Mouse (Mus musculus) kidney, embryonic 15.5 days (tissue): Measurements from ENCODE around the gene Tent5c. TPM values are rescaled to one million over a fixed set of nuclear protein-coding genes. Genes with fewer than 3 reads are reported as not detected.

ENCODE experiments used
- ATAC-seq: fragments of 200-750 bp; cut with Nextera tagmentation; replicated peaks from 2 replicates; pipeline ENCODE4 v1.8.0; 2017; ENCODE audit warnings: moderate TSS enrichment; ENCODE audit not compliant: low FRiP score
- H3K27ac ChIP-seq: fragments of 300-500 bp; sonication (generic); 2 replicates; pipeline ENCODE4 v1.5.1; 2015; ENCODE audit warnings: mild to moderate bottlenecking, inconsistent platforms
- H3K27me3 ChIP-seq: fragments of 300-500 bp; sonication (generic); 2 replicates; pipeline ENCODE4 v1.6.1; 2015; ENCODE audit warnings: inconsistent platforms
- H3K36me3 ChIP-seq: fragments of 300-500 bp; sonication (generic); 2 replicates; pipeline ENCODE4 v1.6.1; 2015; ENCODE audit warnings: inconsistent platforms
- H3K4me1 ChIP-seq: fragments of 300-500 bp; sonication (generic); 2 replicates; pipeline ENCODE4 v1.6.1; 2015; ENCODE audit warnings: inconsistent platforms
- H3K4me2 ChIP-seq: fragments of 300-500 bp; sonication (generic); 2 replicates; pipeline ENCODE4 v1.6.1; 2015; ENCODE audit warnings: moderate library complexity, mild to moderate bottlenecking, inconsistent platforms
- H3K4me3 ChIP-seq: fragments of 300-500 bp; sonication (generic); replicated peaks from 2 replicates; pipeline ENCODE4 v1.5.1; 2015; ENCODE audit warnings: mild to moderate bottlenecking, inconsistent platforms
- H3K9ac ChIP-seq: fragments of 300-500 bp; sonication (generic); 2 replicates; pipeline ENCODE4 v1.6.1; 2015; ENCODE audit warnings: mild to moderate bottlenecking, inconsistent platforms
- H3K9me3 ChIP-seq: fragments of 300-500 bp; sonication (generic); replicated peaks from 2 replicates; pipeline ENCODE4 v1.6.1; 2016; ENCODE audit warnings: inconsistent platforms
- WGBS: fragments of 180-500 bp; shearing (Covaris S2); methylation state at CpG from one replicate; pipeline ENCODE4 v1.1.7; 2015; ENCODE audit warnings: mixed read lengths; 5-methylcytosine and 5-hydroxymethylcytosine counted together
- polyA plus RNA-seq: library from polyadenylated mRNA; unstranded; fragments of >200 nt; fragmentation: Nextera tagmentation; extraction: Ambion mirVana; gene quantifications from 2 replicates; pipeline ENCODE4 v1.2.1, GENCODE M21; 2015

The Tent5c gene
- 7.3 and 9.4 TPM in 2 replicates for polyA plus RNA-seq

DNA sequence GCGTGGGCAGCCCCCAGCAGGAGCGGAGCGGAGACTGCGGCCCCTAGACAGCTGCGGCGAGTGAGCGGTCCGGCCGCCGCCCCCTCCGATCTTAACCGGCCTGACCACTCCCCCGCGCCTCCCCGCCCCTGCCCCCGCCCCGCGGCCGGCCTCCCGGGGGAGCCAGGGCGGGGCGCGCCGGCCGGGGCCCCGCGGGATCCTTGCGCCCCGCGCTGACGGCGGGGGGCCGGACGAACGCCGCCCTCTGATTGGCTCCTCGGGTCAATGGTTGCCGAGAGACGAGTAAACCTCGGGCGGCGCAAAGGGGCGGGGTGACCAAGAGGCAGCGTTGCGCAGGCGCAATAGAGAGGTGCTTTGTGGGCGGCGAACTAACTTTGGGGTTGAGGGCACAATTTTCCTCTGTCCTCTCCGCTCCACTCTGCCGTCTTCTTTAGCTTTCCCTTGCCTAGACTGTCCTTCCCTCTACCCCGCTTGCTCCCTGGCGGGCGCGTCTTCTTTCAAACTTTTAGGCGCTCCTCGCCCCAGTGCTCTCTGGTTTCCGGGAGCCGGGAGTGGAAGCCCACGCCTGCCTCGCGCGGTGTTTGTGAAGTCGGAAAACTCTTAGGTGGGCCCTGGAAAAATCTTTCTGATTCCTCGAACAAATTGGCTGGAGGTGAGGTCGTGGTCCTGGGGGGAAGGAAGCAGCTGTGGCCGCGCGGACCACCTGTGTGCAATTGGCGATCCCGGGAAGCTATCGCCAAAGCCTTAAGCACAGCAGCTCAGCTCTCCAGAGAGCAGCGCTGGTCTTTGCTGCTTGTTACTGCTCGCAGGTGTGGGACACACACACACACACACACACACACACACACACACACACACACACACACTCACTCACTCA lies at the start of gene Tent5c:
TSS of gene Tent5c (minus strand) at position 192 of the 877 bp plus-strand sequence.
- peak within 1 kb of the TSS; percentile 37 for H3K27ac ChIP-seq

DNA sequence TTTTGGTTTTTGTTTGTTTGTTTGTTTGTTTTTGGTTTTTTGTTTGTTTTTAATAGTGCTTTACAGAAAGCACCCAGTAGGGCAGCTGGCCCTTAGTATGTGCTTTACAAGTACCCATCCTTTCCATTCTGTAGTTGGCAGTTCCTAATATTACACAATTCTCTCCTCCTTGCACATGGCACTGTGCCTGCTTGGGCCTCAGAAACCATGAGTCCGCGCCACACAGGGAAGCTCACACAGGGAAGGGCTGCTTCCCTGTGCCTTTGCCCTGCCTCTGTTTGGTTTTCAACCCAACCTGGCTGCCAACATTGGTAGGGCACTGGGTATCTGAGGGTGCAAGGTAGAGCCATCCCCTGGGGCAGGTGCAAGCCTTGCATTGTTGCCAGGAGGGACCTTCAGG lies 47.6 kb upstream of the Tent5c start:
- no peak for ATAC-seq
- Histone ChIP-seq H3K4me3 (no peak overlapping the region), H3K4me2 (no peak overlapping the region), H3K9ac (no peak overlapping the region), H3K27me3 (no peaks in the 10 kb centered on the region), H3K36me3 (no peaks in the 10 kb centered on the region), H3K27ac (no peak overlapping the region), H3K4me1 (no peaks in the 10 kb centered on the region), H3K9me3 (no peaks in the 10 kb centered on the region)
- 95% methylated on average over 2 of the region's 2 CpGs for WGBS

More for the DNA sequence above, at the start of gene Tent5c:
- H3K4me2 ChIP-seq, result peak within 1 kb of the TSS; percentile 87
- H3K4me1 ChIP-seq, result peaks cover 24% of the 10 kb centered on the region
- ATAC-seq, result peak; percentile 96
- WGBS, result under 1% methylated on average over 66 of the region's 73 CpGs
- no peaks in the 10 kb centered on the region for H3K36me3 ChIP-seq
- H3K27me3 ChIP-seq, result peaks cover 37% of the 10 kb centered on the region
- H3K9ac ChIP-seq, result peak within 1 kb of the TSS; percentile 52
- H3K9me3 ChIP-seq, result no peaks in the 10 kb centered on the region
- H3K4me3 ChIP-seq, result peak within 1 kb of the TSS; percentile 62

DNA sequence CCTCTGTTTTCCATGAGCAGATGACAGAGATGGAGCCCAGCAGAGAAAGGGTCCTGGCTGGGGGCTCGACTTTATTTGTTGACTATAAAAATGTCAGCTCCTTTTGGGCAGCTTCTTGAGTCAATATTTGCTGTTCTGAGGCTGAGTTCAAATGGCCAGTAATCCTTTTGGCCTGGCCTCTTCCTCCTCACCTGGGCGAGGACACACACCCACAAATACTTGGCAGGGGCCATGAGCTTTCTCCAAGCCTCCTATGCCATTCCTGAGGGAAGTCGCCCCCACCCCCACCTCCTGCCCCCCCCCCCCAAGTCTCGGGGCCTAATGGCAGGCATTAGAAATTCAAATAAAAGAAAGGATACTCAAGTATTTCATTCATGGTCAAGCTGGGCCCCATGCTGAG lies 46.8 kb upstream of the Tent5c start:
- Histone ChIP-seq H3K4me2 (no peak overlapping the region), H3K27me3 (no peaks in the 10 kb centered on the region), H3K36me3 (no peaks in the 10 kb centered on the region), H3K27ac (no peak overlapping the region), H3K4me1 (no peaks in the 10 kb centered on the region), H3K9ac (no peak overlapping the region), H3K9me3 (no peaks in the 10 kb centered on the region), H3K4me3 (no peak overlapping the region)
- 48% methylated on average over 4 of the region's 4 CpGs for WGBS
- no peak for ATAC-seq

DNA sequence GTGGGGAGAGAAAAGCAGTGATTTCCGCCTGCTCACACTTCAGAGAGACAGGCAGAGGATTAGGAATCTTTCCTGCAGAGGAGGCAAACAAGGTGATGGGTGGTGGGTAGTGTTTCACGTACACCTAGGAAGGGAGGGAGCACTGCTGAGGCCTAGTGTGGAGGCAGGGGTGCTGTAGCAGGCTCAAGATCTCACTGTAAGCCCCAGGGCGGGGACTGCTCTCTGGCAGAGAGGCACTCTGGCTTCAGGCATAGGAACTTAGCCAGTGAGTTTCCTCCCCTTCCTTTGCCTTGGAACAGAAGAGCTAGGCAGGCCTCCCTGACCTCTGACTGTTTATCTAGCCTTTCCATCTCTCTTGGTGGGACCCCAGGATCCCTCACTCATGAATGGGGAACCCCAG lies 46.2 kb upstream of the Tent5c start:
- H3K4me2 ChIP-seq, result no peak overlapping the region
- H3K9ac ChIP-seq, result no peak overlapping the region
- 61% methylated on average over 3 of the region's 3 CpGs for WGBS
- no peaks in the 10 kb centered on the region for H3K27me3 ChIP-seq
- no peaks in the 10 kb centered on the region for H3K4me1 ChIP-seq
- ATAC-seq, result no peak
- H3K9me3 ChIP-seq, result no peaks in the 10 kb centered on the region
- H3K36me3 ChIP-seq, result no peaks in the 10 kb centered on the region
- H3K27ac ChIP-seq, result no peak overlapping the region
- no peak overlapping the region for H3K4me3 ChIP-seq

DNA sequence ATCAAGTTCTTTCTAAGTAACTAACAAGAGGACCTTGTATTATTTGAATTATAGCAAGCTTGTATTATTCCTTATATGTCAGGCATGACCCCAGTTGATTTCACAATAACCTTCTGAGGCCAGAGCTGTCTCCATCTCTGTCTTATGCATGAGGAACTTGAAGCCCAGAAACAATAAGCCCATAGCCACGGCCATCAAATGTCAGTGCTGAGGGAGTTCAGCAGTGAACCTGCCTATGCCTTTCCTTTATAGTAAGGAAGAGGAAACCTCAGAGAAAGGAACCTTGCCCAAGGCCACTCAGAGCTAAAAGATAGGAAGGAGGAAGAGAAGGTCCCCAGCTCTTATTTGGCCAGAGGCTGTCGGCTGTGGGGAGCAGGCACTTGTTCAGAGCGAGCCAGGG lies 45.3 kb upstream of the Tent5c start:
- Histone ChIP-seq H3K4me1 (no peaks in the 10 kb centered on the region), H3K9ac (no peak overlapping the region), H3K4me2 (no peak overlapping the region), H3K27me3 (no peaks in the 10 kb centered on the region), H3K9me3 (no peaks in the 10 kb centered on the region), H3K4me3 (no peak overlapping the region), H3K36me3 (no peaks in the 10 kb centered on the region), H3K27ac (no peak overlapping the region)
- WGBS, result 84% methylated on average over 3 of the region's 3 CpGs
- no peak for ATAC-seq

DNA sequence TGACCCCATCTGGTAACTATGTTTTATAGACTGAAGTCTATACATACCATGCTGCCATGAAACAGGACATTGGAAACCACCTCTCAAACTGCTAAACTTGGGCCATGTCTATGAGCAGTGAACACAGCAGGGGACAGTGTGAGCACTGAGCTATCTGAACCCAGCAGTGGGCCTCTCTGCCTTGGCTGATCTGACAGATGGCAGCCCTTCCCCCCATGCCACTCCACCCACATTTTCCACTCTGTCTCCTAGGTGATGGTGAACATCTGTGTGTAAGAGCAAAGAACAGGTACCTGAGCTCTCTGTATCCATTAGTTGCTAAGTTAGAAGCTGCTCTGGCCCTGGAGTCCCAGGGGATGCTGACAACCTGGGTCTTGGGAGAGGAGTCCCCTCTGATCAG lies 44.3 kb upstream of the Tent5c start:
- Histone ChIP-seq H3K4me3 (no peak overlapping the region), H3K4me2 (no peak overlapping the region), H3K27ac (no peak overlapping the region), H3K9ac (no peak overlapping the region), H3K27me3 (no peaks in the 10 kb centered on the region), H3K36me3 (no peaks in the 10 kb centered on the region), H3K9me3 (no peaks in the 10 kb centered on the region), H3K4me1 (no peaks in the 10 kb centered on the region)
- ATAC-seq, result 0 out of 2 replicates have a peak, but pooled peaks have one; percentile 33

DNA sequence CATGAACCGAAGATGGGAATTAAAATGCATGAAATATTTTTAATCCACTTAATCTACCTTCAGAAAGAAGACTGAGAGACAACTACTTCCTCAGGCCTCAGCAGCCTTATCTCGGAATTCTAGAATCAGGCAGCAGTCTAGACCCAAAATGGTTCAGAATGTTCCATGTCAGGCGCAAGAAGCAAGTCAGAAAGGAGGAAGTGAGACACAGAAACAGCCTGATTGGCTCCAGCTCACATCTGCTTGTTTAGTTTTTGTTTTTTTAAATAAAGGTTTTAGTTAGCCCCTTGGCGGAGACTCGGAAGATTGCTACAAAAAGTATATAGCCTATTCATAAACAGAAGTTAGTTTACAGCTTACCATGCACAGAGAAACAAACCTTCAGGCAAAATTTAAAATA lies 41.8 kb upstream of the Tent5c start:
- WGBS, result 89% methylated on average over 5 of the region's 5 CpGs
- ATAC-seq, result no peak

DNA sequence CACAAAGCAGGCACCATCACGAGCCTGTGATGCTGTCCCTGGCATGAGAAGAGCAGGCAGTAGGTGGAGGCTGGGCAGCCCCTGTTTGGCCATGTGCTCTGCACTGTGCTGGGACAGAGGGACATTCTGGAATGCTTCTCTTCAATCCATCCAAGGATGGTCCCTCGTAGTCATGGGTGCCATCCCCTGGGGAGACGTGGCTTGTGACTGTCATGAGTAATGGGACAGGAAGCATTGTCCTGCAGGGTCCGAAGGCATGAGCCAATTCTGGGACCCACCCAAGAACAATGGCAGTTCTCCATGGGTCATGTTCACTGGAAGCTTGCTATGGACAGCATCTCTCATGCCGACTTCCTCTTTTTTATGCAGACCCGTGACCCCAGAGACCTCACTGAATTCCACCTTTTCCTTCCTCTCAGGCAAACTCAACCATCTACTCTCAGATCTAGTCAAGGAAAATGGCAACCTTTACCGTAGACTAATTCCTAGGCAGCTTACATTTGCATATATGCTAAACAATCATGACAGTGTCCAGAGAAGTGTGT lies 41.2 kb upstream of the Tent5c start:
- H3K36me3 ChIP-seq, result no peaks in the 10 kb centered on the region
- H3K4me3 ChIP-seq, result no peak overlapping the region
- H3K4me2 ChIP-seq, result no peak overlapping the region
- ATAC-seq, result no peak
- no peaks in the 10 kb centered on the region for H3K27me3 ChIP-seq
- H3K4me1 ChIP-seq, result no peaks in the 10 kb centered on the region
- H3K9me3 ChIP-seq, result no peaks in the 10 kb centered on the region
- WGBS, result 80% methylated on average over 7 of the region's 7 CpGs
- no peak overlapping the region for H3K27ac ChIP-seq
- H3K9ac ChIP-seq, result no peak overlapping the region

More for the DNA sequence above, 41.8 kb upstream of the Tent5c start:
- Histone ChIP-seq H3K27ac (no peak overlapping the region), H3K36me3 (no peaks in the 10 kb centered on the region), H3K27me3 (no peaks in the 10 kb centered on the region), H3K9me3 (no peaks in the 10 kb centered on the region), H3K4me2 (no peak overlapping the region), H3K9ac (no peak overlapping the region), H3K4me1 (no peaks in the 10 kb centered on the region), H3K4me3 (no peak overlapping the region)

DNA sequence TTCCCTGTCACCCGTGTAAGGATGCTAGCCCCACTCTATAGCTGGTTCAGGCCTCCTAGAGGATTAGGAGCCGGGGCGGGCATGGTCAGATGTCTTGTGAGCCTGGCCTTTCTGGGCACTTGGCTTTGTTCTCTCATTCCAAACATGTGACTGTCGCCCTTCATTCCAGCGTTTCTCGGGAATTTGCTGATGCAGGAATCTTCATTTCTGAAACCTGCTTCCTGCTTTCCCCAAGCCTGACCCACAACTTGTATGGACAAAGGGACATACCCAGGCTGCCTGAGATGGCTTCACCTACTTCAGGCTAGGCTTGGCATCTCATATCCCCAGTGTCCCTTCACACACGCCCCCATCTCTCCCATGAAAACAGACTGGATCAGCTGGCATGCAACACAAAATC lies 33.5 kb upstream of the Tent5c start:
- 75% methylated on average over 7 of the region's 7 CpGs for WGBS

DNA sequence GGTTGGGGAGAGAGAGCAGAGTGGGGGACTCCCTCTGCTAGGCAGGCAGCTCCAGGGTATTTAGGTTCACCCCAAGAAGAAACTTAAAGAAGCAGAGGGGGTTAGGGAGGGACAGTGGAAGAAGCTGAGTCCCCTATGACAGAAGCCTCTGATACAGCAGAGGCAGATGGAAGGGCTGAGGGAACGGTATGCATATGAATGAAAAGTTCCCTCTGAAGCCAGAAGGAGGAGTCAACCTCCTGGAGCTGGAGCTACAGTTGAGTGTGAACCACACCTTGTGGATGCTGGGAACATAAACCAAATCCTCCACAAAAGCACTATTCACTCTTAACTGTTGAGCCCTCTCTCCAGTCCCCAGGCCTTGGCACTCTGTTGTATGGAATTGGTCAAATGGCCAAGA lies 32.5 kb upstream of the Tent5c start:
- H3K9me3 ChIP-seq, result no peaks in the 10 kb centered on the region
- H3K4me3 ChIP-seq, result no peak overlapping the region
- H3K27me3 ChIP-seq, result no peaks in the 10 kb centered on the region
- no peaks in the 10 kb centered on the region for H3K36me3 ChIP-seq
- no peaks in the 10 kb centered on the region for H3K4me1 ChIP-seq
- WGBS, result 42% methylated on average over 1 of the region's 1 CpGs
- ATAC-seq, result no peak
- H3K9ac ChIP-seq, result no peak overlapping the region
- H3K27ac ChIP-seq, result no peak overlapping the region
- no peak overlapping the region for H3K4me2 ChIP-seq

More for the DNA sequence above, 33.5 kb upstream of the Tent5c start:
- Histone ChIP-seq H3K36me3 (no peaks in the 10 kb centered on the region), H3K4me1 (no peaks in the 10 kb centered on the region), H3K4me2 (no peak overlapping the region), H3K4me3 (no peak overlapping the region), H3K9me3 (no peaks in the 10 kb centered on the region), H3K27ac (no peak overlapping the region), H3K27me3 (no peaks in the 10 kb centered on the region), H3K9ac (no peak overlapping the region)
- ATAC-seq, result no peak

DNA sequence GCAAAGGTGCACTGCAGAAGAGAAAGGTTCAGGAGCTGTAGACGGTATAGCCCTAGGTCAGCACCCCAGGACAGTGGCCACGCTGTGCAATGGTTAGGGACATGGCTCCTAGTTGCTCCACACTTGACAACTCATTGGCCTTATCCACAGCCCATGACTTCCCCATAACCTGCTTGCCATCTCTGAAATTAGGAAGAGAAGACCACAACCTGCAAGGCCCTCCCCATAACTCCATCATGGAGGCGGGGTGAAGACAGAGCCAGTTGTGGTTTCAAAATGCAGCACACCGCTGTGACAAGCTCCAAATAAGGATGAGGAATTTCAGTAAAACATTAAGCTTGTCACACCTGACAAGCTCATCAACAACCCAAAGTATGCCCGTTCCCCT lies 26.6 kb upstream of the Tent5c start:
- Histone ChIP-seq H3K27ac (no peak overlapping the region), H3K36me3 (no peaks in the 10 kb centered on the region), H3K4me2 (no peak overlapping the region), H3K9ac (no peak overlapping the region), H3K27me3 (no peaks in the 10 kb centered on the region), H3K4me3 (no peak overlapping the region), H3K9me3 (no peaks in the 10 kb centered on the region), H3K4me1 (no peaks in the 10 kb centered on the region)
- 0 out of 2 replicates have a peak, but pooled peaks have one; percentile 37 for ATAC-seq
- 85% methylated on average over 5 of the region's 5 CpGs for WGBS

DNA sequence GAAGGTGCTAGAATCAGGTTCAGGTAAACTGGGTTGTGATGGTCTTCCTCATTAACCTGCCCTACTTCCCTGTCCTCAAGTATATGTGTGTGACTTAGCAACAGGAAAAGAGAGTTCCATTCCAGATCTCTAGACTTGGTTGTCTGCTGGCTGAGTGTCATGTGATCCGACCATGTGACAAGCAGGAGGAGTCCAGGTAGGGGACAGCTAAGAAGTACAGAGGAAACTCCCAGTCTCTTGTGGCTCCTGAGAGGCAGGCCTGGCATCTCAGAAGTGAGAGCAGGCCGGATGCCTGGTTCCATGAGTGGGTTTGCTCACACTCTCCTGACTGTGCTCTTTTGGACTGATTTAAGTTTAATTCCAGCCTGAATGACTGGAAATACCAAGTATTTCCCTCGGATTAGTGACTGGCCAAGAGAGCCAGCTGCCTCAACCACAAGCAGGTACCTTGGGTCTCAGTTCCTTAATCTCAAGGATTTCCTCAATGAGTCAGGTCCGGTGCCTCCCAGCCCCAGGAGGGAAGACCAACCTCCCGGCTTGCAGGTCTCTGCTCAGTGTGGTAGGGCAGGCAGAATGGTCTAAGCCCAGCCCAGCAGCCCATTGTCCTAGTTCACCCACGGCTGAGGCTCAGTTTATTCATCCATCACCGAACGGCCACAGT lies 26.1 kb upstream of the Tent5c start:
- Histone ChIP-seq H3K9me3 (no peaks in the 10 kb centered on the region), H3K9ac (no peak overlapping the region), H3K4me3 (no peak overlapping the region), H3K27ac (no peak overlapping the region), H3K36me3 (no peaks in the 10 kb centered on the region), H3K4me2 (no peak overlapping the region), H3K4me1 (no peaks in the 10 kb centered on the region), H3K27me3 (no peaks in the 10 kb centered on the region)
- 83% methylated on average over 8 of the region's 8 CpGs for WGBS
- no peak for ATAC-seq
